Mouse (Mus musculus) kidney, adult 2 months (tissue): ENCODE data around the gene Utrn.

Source experiments
- CTCF ChIP-seq: fragments of 200-500 bp; conservative IDR thresholded peaks from 2 replicates; pipeline ENCODE4 v1.5.1; 2011; ENCODE audit warnings: low read depth, mild to moderate bottlenecking, control low read depth, low read length, moderate library complexity, mixed read lengths; ENCODE audit not compliant: insufficient read depth, insufficient read length
- POLR2A ChIP-seq: fragments of 200-500 bp; IDR thresholded peaks from one replicate; pipeline ENCODE4 v1.6.1; 2011; ENCODE audit warnings: low read depth, low read length, control low read depth

DNA sequence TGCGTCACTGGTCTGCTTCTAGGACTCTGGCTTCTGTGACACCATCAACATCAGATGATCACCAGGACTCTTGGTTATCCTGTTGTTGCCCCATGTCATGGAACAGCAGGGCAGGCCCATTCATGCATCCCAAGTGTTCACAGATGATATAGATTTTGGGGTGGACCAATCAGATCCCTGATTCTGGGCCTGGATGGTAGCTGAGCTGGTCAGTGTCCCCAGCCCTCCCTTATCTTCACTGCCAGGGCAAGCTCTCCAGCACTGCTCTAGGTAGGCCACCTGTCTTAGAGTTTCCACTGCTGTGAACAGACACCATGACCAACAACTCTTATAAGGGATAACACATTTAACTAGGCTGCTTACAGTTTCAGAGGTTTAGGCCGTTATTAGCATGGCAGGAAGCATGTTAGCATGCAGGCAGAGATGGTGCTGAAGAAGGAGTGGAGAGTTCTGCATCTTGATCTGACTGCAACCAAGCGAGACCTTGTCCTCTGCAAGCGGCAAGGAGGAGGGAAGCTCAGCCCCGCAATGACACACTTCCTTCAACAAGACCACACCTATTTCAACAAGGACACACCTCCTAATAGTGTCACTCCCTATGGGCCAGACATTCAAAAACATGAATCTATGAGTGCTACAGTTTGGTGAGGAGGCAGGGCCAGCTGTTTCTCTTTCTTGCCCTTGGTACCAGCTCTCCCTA lies 34.4 kb upstream of the Utrn start:
- TF ChIP-seq CTCF (no peak), POLR2A (no peak)
